Mouse (Mus musculus) stomach, postnatal 0 days (tissue): Measurements from ENCODE around the gene Dhodh. TPM values are rescaled to one million over a fixed set of nuclear protein-coding genes. Genes with fewer than 3 reads are reported as not detected.
A peak's percentile ranks its signal among the peaks of the same experiment; 100 is the strongest.

Experiments used
- ATAC-seq: fragments of 200-750 bp; cut with Nextera tagmentation; 2 replicates; pipeline ENCODE4 v1.8.0; 2017; ENCODE audit not compliant: low FRiP score, low TSS enrichment
- DNase-seq: peaks from one replicate; pipeline ENCODE4 v3.0.0-alpha.2; 2016; ENCODE audit warnings: low spot score
- H3K27ac ChIP-seq: fragments of 300-500 bp; sonication (generic); replicated peaks from 2 replicates; pipeline ENCODE4 v1.5.1; 2014; ENCODE audit warnings: mild to moderate bottlenecking, control low read depth
- H3K27me3 ChIP-seq: fragments of 300-500 bp; sonication (generic); 2 replicates; pipeline ENCODE4 v1.6.1; 2014; ENCODE audit warnings: low read length; ENCODE audit not compliant: control insufficient read depth, insufficient read depth
- H3K36me3 ChIP-seq: fragments of 300-500 bp; sonication (generic); 2 replicates; pipeline ENCODE4 v1.6.1; 2014; ENCODE audit warnings: low read length, mixed read lengths; ENCODE audit not compliant: control insufficient read depth, insufficient read depth
- H3K4me1 ChIP-seq: fragments of 300-500 bp; sonication (generic); replicated peaks from 2 replicates; pipeline ENCODE4 v1.6.1; 2014; ENCODE audit warnings: antibody characterized with exemption; ENCODE audit not compliant: control insufficient read depth, insufficient read depth
- H3K4me2 ChIP-seq: fragments of 300-500 bp; sonication (generic); replicated peaks from 2 replicates; pipeline ENCODE4 v1.6.1; 2014; ENCODE audit warnings: low read depth, mild to moderate bottlenecking, control low read depth, moderate library complexity
- H3K4me3 ChIP-seq: fragments of 300-500 bp; sonication (generic); 2 replicates; pipeline ENCODE4 v1.5.1; 2014; ENCODE audit warnings: low read depth, low read length, control low read depth
- H3K9ac ChIP-seq: fragments of 300-500 bp; sonication (generic); 2 replicates; pipeline ENCODE4 v1.6.1; 2014; ENCODE audit warnings: mild to moderate bottlenecking, low read length, control low read depth, mixed read lengths
- H3K9me3 ChIP-seq: fragments of 300-500 bp; sonication (generic); 2 replicates; pipeline ENCODE4 v1.6.1; 2016; ENCODE audit warnings: low read length; ENCODE audit not compliant: control insufficient read depth
- CTCF ChIP-seq: IDR thresholded peaks from 2 replicates; pipeline ENCODE4 v1.5.1; 2016; ENCODE audit warnings: antibody characterized with exemption, low read depth, mild to moderate bottlenecking, moderate library complexity
- EP300 ChIP-seq: optimal IDR thresholded peaks from 2 replicates; pipeline ENCODE3; 2016; ENCODE audit warnings: antibody characterized with exemption
- WGBS: fragments of 180-500 bp; shearing (Covaris S2); extraction: QIAGEN DNeasy Blood & Tissue Kit; methylation state at CpG from one replicate; pipeline ENCODE4 v1.1.7; 2014; 5-methylcytosine and 5-hydroxymethylcytosine counted together
- polyA plus RNA-seq: library from polyadenylated mRNA; unstranded; fragments of >200 nt; fragmentation: Nextera tagmentation; extraction: Ambion mirVana; gene quantifications from 2 replicates; pipeline ENCODE4 v1.2.1, GENCODE M21; 2015

Gene Dhodh
- polyA plus RNA-seq, 1 experiment from 2014 or later, result 20.5 TPM

DNA sequence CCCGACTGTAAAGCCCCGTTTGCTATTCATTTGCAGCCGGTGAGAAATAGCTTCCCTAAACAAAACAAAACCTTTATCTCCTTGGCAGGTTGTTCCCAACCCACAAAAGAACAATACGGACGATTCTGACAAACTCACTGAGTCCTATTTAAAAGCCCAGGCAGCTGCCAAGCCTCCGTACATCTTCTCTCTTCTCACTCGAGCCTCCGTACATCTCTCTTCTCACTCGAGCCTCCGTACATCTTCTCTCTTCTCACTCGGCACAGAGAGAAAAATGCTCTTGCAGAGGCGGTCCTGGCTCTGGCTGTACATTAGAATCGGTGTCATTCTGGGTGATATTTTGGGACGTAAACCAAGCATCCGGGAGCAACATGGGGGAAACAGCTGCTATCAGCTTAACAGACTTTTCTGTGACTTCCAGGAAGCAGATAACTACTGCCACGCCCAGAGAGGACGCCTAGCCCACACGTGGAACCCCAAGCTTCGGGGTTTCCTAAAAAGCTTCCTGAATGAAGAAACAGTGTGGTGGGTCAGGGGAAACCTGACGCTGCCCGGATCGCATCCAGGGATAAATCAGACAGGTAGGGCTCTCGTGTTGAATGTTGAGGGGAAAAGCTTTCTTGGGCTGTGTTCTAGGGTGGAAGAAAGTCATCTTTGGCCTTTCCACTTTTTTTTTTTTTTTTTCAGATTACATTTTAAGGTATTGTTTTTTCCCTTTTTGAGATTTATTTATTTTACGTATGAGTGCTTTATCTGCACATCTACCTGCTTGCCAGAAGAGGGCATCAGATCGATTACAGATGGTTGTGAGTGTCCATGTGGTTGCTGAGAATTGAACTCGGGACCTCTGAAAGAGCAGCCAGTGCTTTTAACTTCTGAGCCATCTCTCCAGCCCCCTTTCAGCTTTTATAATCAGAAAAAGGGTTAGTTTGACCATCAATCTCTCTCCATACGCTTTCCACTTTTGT is 6.1 kb upstream of the Dhodh start, which contains the start of gene Pkd1l3:
Pkd1l3 (plus strand) TSS at position 275 of the 968 bp plus-strand sequence.
- ATAC-seq (no peak), DNase-seq (no peak)
- no peaks in the 10 kb centered on the region for H3K27me3 ChIP-seq
- no peak within 1 kb of the TSS for H3K4me3 ChIP-seq
- H3K27ac ChIP-seq, result no peak within 1 kb of the TSS
- no peaks in the 10 kb centered on the region for H3K4me1 ChIP-seq
- H3K9ac ChIP-seq, result no peak within 1 kb of the TSS
- no peaks in the 10 kb centered on the region for H3K9me3 ChIP-seq
- WGBS, result 47% methylated on average over 27 of the region's 27 CpGs
- peak within 1 kb of the TSS; percentile 24; the same call in 1 of the 2 replicates for H3K4me2 ChIP-seq
- TF ChIP-seq EP300, result no peak
- TF ChIP-seq CTCF, result peak; percentile 45
- no peaks in the 10 kb centered on the region for H3K36me3 ChIP-seq

DNA sequence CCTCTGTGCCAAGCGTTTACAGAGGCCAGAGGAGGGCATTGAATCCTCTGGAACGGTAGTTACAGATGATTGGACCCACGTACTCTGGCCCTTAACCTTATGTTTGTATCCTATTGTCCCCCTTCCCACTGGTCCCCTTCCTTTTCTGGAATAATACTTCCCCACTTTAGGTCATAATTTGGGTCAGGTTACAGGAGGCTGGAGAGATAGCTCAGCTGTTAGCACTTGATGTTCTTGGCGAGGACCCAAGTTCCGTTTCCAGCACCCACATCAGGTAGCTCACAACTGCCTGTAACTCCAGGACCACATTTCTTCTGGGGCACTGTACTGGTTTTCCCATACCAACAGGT is 655 bp upstream of the Dhodh start:
- ATAC-seq (no peak), DNase-seq (no peak)
- Histone ChIP-seq H3K4me3 (peak overlapping the region; percentile 68), H3K9me3 (no peaks in the 10 kb centered on the region), H3K36me3 (no peaks in the 10 kb centered on the region), H3K9ac (peak overlapping the region; percentile 70; the same call in 1 of the 2 replicates), H3K4me2 (peak overlapping the region; percentile 80), H3K4me1 (0 out of 2 replicates have a peak, but pooled peaks cover 2% of the 10 kb centered on the region), H3K27me3 (no peaks in the 10 kb centered on the region), H3K27ac (peak overlapping the region; percentile 98)
- 9% methylated on average over 5 of the region's 5 CpGs for WGBS
- TF ChIP-seq EP300 (no peak), CTCF (no peak)

DNA sequence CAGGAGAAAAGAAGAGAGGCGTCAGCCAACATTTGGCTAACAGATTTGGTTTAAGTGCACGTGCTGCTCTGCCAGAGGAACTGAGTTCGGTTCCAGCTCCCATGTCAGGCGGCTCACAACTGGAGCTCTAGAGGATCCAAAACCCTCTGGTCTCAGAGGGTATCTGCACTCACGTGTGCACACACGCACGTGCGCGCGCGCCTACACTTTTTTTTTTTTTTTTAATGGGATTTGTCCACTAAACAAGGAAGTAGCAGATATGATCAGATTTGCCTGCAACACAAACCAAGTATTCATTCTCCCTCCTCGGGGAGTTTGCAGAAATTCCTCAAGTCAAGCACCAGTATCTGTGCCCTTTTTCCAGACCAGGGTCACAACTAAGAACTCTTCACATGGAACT is 823 bp downstream of the Dhodh start:
- Histone ChIP-seq H3K9ac (peak overlapping the region; percentile 70), H3K27ac (peak overlapping the region; percentile 98), H3K4me3 (peak overlapping the region; percentile 68), H3K9me3 (no peaks in the 10 kb centered on the region), H3K36me3 (no peaks in the 10 kb centered on the region), H3K4me2 (peak overlapping the region; percentile 80), H3K4me1 (0 out of 2 replicates have a peak, but pooled peaks cover 2% of the 10 kb centered on the region), H3K27me3 (no peaks in the 10 kb centered on the region)
- ATAC-seq (no peak), DNase-seq (no peak)
- WGBS, result 7% methylated on average over 12 of the region's 12 CpGs
- TF ChIP-seq EP300, result no peak
- TF ChIP-seq CTCF, result no peak

DNA sequence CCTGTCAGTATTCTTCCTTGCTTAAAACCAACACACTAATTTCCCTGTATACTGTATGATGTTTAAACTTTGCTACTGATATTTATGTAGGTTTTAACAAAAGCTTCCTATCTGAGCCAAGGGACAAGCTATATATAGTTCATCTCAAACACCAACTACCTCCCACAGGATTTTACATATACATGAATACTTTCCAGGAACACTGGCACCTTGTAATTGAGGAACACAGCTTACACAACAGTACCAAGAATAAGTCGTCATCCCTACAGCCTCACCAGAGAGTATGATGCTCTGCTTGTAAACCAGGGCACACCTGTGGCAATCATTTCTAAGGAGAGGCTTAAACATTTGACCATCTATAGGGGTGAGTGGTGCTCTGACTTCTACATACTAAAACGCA is 1.7 kb downstream of the Dhodh start:
- 72% methylated on average over 2 of the region's 2 CpGs for WGBS
- H3K4me1 ChIP-seq, result 0 out of 2 replicates have a peak, but pooled peaks cover 2% of the 10 kb centered on the region
- DNase-seq, result no peak

DNA sequence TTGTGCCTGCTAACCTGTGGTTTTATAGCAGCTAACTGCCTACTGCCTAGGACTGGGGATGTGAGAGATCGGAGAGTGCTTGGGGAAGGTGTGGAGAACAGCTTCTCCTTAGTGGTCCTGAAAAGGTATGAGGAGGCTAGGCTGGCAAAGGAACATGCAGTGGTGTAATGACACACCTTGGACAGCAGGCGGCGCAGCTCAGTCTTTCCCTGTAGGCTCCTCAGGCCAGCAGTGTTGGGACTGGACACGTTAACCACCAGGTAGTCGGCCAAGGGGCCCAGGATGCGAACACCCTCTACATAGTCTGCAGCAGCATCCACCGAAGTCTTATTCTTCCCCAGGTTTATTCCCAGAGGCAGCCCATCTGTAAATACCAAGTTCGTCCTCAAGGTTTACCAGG is 12.6 kb downstream of the Dhodh start:
- H3K36me3 ChIP-seq, result peaks cover 10% of the 10 kb centered on the region
- 45% methylated on average over 8 of the region's 8 CpGs for WGBS
- 0 out of 2 replicates have a peak, but pooled peaks have one; percentile 30 for ATAC-seq

More for the DNA sequence above, 1.7 kb downstream of the Dhodh start:
- Histone ChIP-seq H3K4me3 (no peak overlapping the region), H3K27me3 (no peaks in the 10 kb centered on the region), H3K4me2 (no peak overlapping the region), H3K36me3 (0 out of 2 replicates have a peak, but pooled peaks cover 2% of the 10 kb centered on the region), H3K9ac (no peak overlapping the region), H3K27ac (no peak overlapping the region), H3K9me3 (no peaks in the 10 kb centered on the region)
- ATAC-seq, result no peak
- TF ChIP-seq CTCF, result no peak

More for the DNA sequence above, 12.6 kb downstream of the Dhodh start:
- peak; percentile 79 for DNase-seq
- Histone ChIP-seq H3K4me3 (no peak overlapping the region), H3K9ac (no peak overlapping the region), H3K27ac (no peak overlapping the region), H3K4me2 (no peak overlapping the region), H3K4me1 (no peaks in the 10 kb centered on the region), H3K9me3 (no peaks in the 10 kb centered on the region), H3K27me3 (no peaks in the 10 kb centered on the region)
- peak; percentile 86 for TF ChIP-seq CTCF
- TF ChIP-seq EP300, result no peak
